Mouse (Mus musculus): ENCODE results near the gene Dnah17.

Dnah17 gene

GRCm38 (mm10) chr11:118085176-118085575 is 45.3 kb downstream of the Dnah17 start:
- peak; percentile 57 for DNase-seq

DNA sequence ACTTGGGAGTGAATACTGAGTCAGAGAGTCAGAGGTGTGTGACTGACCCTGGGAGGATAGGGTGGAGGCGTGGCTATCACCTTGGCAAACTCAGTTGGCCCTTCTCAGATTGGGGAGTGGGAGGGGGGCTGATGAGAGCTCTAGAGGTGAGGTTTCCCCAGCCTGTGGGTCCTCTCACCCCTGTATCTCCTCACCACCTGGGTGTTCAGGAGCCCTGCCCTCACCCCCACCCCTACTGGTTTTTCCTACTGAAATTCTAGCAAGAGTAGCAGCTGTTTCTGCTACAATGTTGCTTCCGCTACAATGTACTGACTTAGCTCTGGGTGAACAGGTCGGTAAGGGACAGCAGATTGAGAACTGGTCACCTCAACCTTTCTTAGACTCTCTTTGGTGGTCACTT is 46.2 kb downstream of the Dnah17 start:
- DNase-seq, result peak; percentile 56

- DNase-seq, result peak; percentile 82
These were observed 46.6 kb downstream of the Dnah17 start for GRCm38 (mm10) chr11:118083811-118084210.

- DNase-seq, result no peak
These were observed 48.1 kb downstream of the Dnah17 start for GRCm38 (mm10) chr11:118082294-118082693.

DNA sequence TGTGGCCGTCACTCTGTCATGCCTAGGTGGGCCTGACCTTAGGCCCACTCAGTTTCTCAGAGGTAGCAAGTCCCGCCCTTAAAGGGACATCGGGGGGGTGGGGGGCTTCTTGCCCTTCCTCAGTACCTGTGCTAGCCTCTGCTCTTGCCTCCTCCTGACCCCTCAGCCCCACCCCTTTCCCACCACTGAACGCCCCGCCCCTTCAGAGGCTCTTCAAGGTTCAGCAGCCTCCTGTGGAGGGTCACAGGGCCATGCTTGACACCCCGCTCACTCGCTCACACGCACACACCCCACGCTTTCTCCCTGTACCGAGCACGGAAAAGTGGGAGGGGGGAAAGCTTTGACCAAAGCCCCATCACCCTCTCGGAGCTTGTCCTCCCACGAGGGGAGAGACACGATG is 50.7 kb downstream of the Dnah17 start:
- DNase-seq, result no peak

GRCm38 (mm10) chr11:118076929-118077328 is 53.5 kb downstream of the Dnah17 start:
- DNase-seq, result no peak

- DNase-seq, result no peak
These were observed 55.4 kb downstream of the Dnah17 start for GRCm38 (mm10) chr11:118075035-118075522.

GRCm38 (mm10) chr11:118071227-118071912 is 59.1 kb downstream of the Dnah17 start:
- DNase-seq, result peak; percentile 62

GRCm38 (mm10) chr11:118068812-118069332 is 61.6 kb downstream of the Dnah17 start:
- no peak for DNase-seq

GRCm38 (mm10) chr11:118067588-118067987 is 62.8 kb downstream of the Dnah17 start:
- no peak for DNase-seq

GRCm38 (mm10) chr11:118060038-118060437 is 70.4 kb downstream of the Dnah17 start:
- no peak for DNase-seq

- no peak for DNase-seq
These were observed 71.6 kb downstream of the Dnah17 start for GRCm38 (mm10) chr11:118058872-118059271.

DNA sequence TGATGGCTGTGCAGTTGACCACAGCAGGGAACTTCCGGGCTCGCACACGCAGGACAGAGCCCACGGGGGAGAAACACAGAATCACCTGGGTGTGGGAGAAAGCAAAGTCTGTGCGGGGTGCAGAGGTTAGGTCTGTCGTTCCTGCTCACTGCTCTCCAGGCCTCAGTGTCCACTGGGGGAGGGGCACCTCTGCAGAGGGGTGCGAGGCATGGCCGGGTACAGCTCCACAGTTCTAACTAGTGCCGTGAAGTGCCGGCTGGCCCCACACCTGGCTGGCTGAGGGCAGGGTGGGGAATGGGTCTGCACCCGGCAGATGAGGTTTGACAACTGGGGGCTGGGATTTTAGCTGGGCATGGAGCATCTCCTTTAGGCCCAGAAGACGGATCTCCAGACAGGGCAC is 72.1 kb downstream of the Dnah17 start:
- no peak for DNase-seq

DNA sequence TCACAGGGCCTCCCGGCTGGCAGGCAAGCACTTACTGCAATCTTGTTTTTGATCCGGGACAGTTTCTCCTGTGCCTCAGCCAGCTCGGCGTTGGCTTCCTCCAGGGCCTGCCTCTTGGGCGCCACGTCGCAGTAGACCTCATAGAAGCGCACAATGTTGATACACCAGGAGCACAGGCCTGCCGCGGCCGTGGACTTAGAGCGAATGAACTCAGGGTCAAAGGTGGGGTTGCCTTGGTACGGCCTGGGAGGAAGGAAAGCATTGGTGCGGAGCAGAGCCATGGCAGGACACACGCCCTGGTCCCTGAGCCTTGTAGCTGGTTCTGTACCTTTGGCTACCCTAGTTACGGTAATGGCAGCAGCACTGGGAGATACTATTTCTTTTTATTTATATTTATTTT is 80.3 kb downstream of the Dnah17 start:
- DNase-seq, result no peak

DNA sequence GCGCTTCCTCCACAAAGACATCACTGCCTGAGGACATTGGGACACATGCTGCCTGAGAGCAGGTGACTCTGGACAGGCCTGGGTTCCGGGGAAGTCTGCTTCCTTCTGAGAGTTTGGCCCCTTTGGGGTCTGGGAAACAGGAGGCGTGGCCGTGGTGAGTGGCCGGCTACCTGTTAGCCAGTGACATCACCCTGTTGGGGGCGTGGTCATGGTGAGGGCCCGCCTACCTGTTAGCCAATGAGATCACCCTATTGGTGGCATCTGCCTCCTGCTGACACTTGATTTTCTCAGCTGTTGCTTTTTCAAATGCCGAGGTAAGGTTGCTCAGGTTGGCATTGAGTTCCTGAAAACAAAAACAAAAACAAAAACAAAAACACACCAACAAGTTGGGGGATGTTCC is 80.8 kb downstream of the Dnah17 start:
- DNase-seq, result no peak

DNA sequence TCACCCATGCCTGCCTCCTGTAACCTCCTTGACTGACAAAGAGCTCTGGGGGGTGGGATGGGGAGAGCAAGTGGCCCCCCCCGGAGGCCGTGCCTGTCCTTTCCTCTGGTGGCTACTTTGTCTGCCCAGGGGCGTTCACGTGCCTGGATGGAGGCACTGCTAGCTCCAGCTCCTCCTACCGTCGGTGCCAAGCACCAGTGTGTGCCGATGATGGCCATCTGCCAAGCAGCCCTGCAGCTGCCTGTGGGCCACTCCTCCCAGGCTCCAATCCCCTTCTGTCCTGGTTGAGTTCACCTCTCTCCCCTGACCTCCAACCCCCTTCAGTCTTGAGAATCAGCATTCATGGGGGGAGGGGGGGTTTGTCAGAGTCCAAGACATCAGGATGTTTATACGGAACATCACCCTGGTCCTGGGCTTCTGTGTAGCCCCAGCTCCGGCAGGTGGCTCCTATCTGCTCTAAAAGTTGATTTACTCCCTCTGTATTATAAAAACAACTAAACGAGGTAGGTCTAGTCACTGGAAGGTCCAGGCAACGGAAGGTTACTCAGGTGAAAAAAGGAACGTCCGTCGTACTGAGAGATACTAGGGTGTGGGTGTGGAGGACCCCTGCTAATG is 87.0 kb downstream of the Dnah17 start:
- DNase-seq, result no peak

- DNase-seq, result no peak
These were observed 87.6 kb downstream of the Dnah17 start for GRCm38 (mm10) chr11:118042791-118043190.

- no peak for DNase-seq
These were observed 95.4 kb downstream of the Dnah17 start for GRCm38 (mm10) chr11:118035068-118035467.

DNA sequence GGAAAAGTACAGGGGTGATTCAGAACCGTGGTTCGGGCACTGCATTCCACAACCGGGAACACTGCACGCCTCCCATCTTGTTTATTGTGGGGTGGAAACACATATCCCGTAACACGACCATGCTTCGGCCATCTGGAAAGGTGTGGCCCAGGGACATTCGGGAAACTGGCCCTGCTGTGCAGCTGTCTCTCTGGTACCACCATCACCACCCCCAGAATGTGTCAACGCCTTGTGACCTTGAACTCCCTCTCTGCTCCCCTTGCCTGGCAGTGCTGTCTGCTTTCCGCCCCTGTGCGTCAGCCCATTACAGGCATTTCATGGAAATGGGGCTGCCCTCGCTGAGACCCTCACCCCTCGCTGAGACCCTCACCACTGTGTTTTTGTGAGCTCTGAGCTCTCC is 96.0 kb downstream of the Dnah17 start:
- no peak for DNase-seq

- DNase-seq, result no peak
These were observed 99.3 kb downstream of the Dnah17 start for GRCm38 (mm10) chr11:118031134-118031533.

- no peak for DNase-seq
These were observed 101.3 kb downstream of the Dnah17 start for GRCm38 (mm10) chr11:118029170-118029569.

GRCm38 (mm10) chr11:118024111-118024510 is 106.3 kb downstream of the Dnah17 start:
- no peak for DNase-seq

GRCm38 (mm10) chr11:118023475-118023874 is 107.0 kb downstream of the Dnah17 start:
- DNase-seq, result no peak

DNA sequence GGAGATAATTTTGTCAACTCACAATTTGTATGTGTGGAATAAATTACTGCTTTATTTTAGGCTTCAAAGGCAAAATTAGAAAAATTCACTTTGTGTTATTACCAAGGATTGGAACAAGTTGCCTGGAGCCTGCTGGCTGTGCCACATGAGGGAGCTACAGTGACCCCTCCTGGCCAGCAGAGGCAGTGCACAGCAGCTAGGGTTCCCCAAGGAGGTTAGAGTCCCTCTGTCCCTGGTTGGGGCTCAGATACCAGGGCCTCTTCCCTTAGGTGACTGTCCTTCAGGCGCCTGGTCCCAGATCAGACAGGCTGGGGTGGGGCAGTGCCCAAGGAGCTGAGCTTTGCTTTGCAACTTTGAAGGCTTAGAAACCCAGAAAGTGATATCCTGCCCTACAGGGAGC is 108.6 kb downstream of the Dnah17 start:
- DNase-seq, result peak; percentile 88

All from thymus, postnatal 14 days (tissue).